Comparison of ENCODE assay signal across 35 mouse cellular contexts in the genomic region with DNA sequence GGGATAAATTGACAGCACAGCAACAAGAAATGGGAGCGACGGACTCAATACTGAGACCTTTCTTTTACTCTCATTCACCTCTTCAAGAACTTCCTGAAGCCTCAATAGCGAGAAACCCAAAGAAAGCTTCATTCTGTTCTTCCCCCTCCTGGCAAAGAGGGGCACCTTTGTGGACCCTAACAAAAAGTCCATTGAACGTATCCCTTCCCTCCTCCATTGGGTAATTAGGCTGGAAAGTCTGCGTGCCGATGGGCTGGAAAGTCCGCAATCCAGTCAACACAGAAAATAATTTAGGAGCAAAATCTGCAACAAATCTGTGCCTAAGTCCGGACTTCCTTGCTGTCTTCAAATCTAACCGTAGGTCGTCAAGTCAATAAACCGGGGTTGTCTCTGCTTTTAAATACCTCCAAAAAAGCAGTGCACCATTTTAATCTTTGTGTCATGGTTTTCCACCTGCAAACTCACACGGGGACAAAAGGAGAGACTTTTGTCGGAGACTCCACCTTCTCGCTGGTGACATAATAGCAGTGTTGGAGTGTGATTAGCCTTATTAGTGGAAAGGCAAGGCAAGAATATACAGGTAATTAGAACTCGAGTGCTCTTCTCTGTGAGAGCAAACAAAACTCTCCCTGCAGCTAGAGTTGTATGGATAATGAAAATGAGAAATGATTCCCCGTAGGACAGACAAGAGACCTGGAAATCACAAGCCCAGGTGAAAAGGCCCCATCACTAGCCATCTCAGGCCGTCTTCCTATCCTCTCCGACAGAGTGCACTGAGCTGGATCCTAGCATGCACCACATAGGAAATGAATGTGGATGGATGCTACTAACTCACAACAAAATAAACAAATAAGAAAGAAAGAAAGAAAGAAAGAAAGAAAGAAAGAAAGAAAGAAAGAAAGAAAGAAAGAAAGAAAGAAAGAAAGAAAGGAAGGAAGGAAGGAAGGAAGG. TPM values are rescaled to one million over a fixed set of nuclear protein-coding genes. Genes with fewer than 3 reads are reported as not detected.
DNase-seq lines count a peak whose midpoint lies in the region; ATAC-seq and TF ChIP-seq lines count a peak whose summit lies in the region.
"Had no signal": no experiment of that assay in that cellular context is flagged by ENCODE, and none has a peak within 500 bp of the region (broad histone marks: within the 10 kb centered on the region; RNA-seq: fewer than 3 reads in every experiment).

No protein-coding gene starts in this region.

- ATAC-seq in forebrain, postnatal 0 days = no peak
- peak; percentile 60; the same call in 1 of the 2 replicates for ATAC-seq in forebrain, embryonic 12.5 days (ENCODE audit: low FRiP score)
- no peak for ATAC-seq in forebrain, embryonic 15.5 days (replicated peaks)
- ATAC-seq: activated CD4-positive, CD25-positive, alpha-beta regulatory T cell, adult 4 months had no signal

- no peaks in the 10 kb centered on the region for H3K27me3 ChIP-seq in forebrain, embryonic 10.5 days (ENCODE audit: poor library complexity, severe bottlenecking)
- H3K27me3 ChIP-seq in forebrain, postnatal 0 days (ENCODE audit: insufficient read depth, low read length) = no peaks in the 10 kb centered on the region
- no peaks in the 10 kb centered on the region for H3K27me3 ChIP-seq in forebrain, embryonic 12.5 days
- no peaks in the 10 kb centered on the region for H3K27me3 ChIP-seq in forebrain, embryonic 15.5 days
- H3K27me3 ChIP-seq: embryonic facial prominence, embryonic 13.5 days; hindbrain, embryonic 12.5 days; hindbrain, embryonic 15.5 days had no signal

- peaks cover 14% of the 10 kb centered on the region for H3K36me3 ChIP-seq in forebrain, embryonic 10.5 days (replicated peaks)
- peaks cover 6% of the 10 kb centered on the region; the same call in 1 of the 2 replicates for H3K36me3 ChIP-seq in forebrain, postnatal 0 days (ENCODE audit: insufficient read depth)
- H3K36me3 ChIP-seq in forebrain, embryonic 12.5 days (replicated peaks) = no peaks in the 10 kb centered on the region
- no peaks in the 10 kb centered on the region for H3K36me3 ChIP-seq in forebrain, embryonic 15.5 days
- H3K36me3 ChIP-seq: hindbrain, embryonic 15.5 days had no signal

- no peak for TF ChIP-seq CTCF in forebrain, postnatal 0 days (IDR thresholded peaks at IDR 0.05; ENCODE audit: low read depth)

- H3K4me3 ChIP-seq in forebrain, embryonic 10.5 days = peak overlapping the region; percentile 21
- no peak overlapping the region for H3K4me3 ChIP-seq in forebrain, postnatal 0 days (ENCODE audit: low read depth, low read length)
- H3K4me3 ChIP-seq in forebrain, embryonic 12.5 days (replicated peaks) = no peak overlapping the region
- no peak overlapping the region for H3K4me3 ChIP-seq in forebrain, embryonic 15.5 days
- H3K4me3 ChIP-seq: embryonic facial prominence, embryonic 10.5 days; embryonic facial prominence, embryonic 13.5 days; erythroblast, embryonic 14.5 days; gastrocnemius, adult 2 months; hindbrain, embryonic 12.5 days; hindbrain, embryonic 15.5 days had no signal

- 43% methylated on average over 18 of the region's 18 CpGs for WGBS in forebrain, embryonic 10.5 days
- WGBS in forebrain, postnatal 0 days = 26% methylated on average over 18 of the region's 18 CpGs
- 19% methylated on average over 18 of the region's 18 CpGs for WGBS in forebrain, embryonic 12.5 days
- WGBS in forebrain, embryonic 15.5 days = 10% methylated on average over 18 of the region's 18 CpGs

- no peak overlapping the region for H3K4me2 ChIP-seq in forebrain, postnatal 0 days (ENCODE audit: low read depth)
- H3K4me2 ChIP-seq in forebrain, embryonic 12.5 days = peak overlapping the region; percentile 35
- H3K4me2 ChIP-seq in forebrain, embryonic 15.5 days (replicated peaks) = 0 out of 2 replicates have a peak overlapping the region, but pooled peaks have one; percentile 3
- H3K4me2 ChIP-seq: embryonic facial prominence, embryonic 13.5 days; heart, embryonic 11.5 days; hindbrain, embryonic 12.5 days; hindbrain, embryonic 15.5 days had no signal

- peaks cover 43% of the 10 kb centered on the region for H3K4me1 ChIP-seq in forebrain, embryonic 10.5 days
- no peaks in the 10 kb centered on the region for H3K4me1 ChIP-seq in forebrain, postnatal 0 days (ENCODE audit: insufficient read depth)
- peaks cover 6% of the 10 kb centered on the region; the same call in 1 of the 2 replicates for H3K4me1 ChIP-seq in forebrain, embryonic 12.5 days
- H3K4me1 ChIP-seq in forebrain, embryonic 15.5 days = peaks cover 6% of the 10 kb centered on the region
- H3K4me1 ChIP-seq: embryonic facial prominence, embryonic 13.5 days had no signal

- H3K9ac ChIP-seq in forebrain, postnatal 0 days = no peak overlapping the region
- no peak overlapping the region for H3K9ac ChIP-seq in forebrain, embryonic 12.5 days
- no peak overlapping the region for H3K9ac ChIP-seq in forebrain, embryonic 15.5 days (replicated peaks)
- H3K9ac ChIP-seq: embryonic facial prominence, embryonic 13.5 days; hindbrain, embryonic 12.5 days; hindbrain, embryonic 15.5 days had no signal

- H3K9me3 ChIP-seq in forebrain, embryonic 10.5 days = peaks cover 2% of the 10 kb centered on the region; the same call in 1 of the 2 replicates
- H3K9me3 ChIP-seq in forebrain, postnatal 0 days (ENCODE audit: low read length) = no peaks in the 10 kb centered on the region
- no peaks in the 10 kb centered on the region for H3K9me3 ChIP-seq in forebrain, embryonic 12.5 days
- no peaks in the 10 kb centered on the region for H3K9me3 ChIP-seq in forebrain, embryonic 15.5 days
- H3K9me3 ChIP-seq: embryonic facial prominence, embryonic 10.5 days; embryonic facial prominence, embryonic 13.5 days; hindbrain, embryonic 12.5 days; hindbrain, embryonic 15.5 days had no signal

- H3K27ac ChIP-seq in forebrain, embryonic 10.5 days = peak overlapping the region; percentile 62
- no peak overlapping the region for H3K27ac ChIP-seq in forebrain, postnatal 0 days (ENCODE audit: low read depth, low read length)
- H3K27ac ChIP-seq in forebrain, embryonic 12.5 days = peak overlapping the region; percentile 8; the same call in 1 of the 2 replicates
- H3K27ac ChIP-seq in forebrain, embryonic 15.5 days (replicated peaks) = no peak overlapping the region
- H3K27ac ChIP-seq: embryonic facial prominence, embryonic 10.5 days; embryonic facial prominence, embryonic 13.5 days; hindbrain, embryonic 12.5 days; hindbrain, embryonic 15.5 days had no signal

- peak; percentile 30 for DNase-seq in forebrain, embryonic 10.5 days (ENCODE audit: extremely low spot score, low spot score)
- DNase-seq in forebrain, postnatal 0 days = no peak
- no peak for DNase-seq in ovary, postnatal 36 days (ENCODE audit: low spot score)
- no peak for DNase-seq in retina, postnatal 1 day
- DNase-seq: adrenal gland, postnatal 10 days; cerebellum, adult 11-12 months; cerebellum, adult 8-10 months; cerebellum, postnatal 10 days; cerebellum, postnatal 36 days; embryo, embryonic 11 days; gastrocnemius, adult 2 months; gastrocnemius, postnatal 14 days; heart, adult 11 months; kidney, adult 11 months had no signal

RNA-seq across cellular contexts. Expression of a gene that starts 24.0 kb away (rescaled TPM):
- not detected in 2 replicates for polyA plus RNA-seq in forebrain, embryonic 10.5 days (2016; fragmentation: Nextera tagmentation; extraction: Ambion mirVana)
- total RNA-seq in forebrain, postnatal 0 days (2014; rRNA removed) = not detected in 2 replicates
- polyA plus RNA-seq in forebrain, postnatal 0 days (2015; fragmentation: Nextera tagmentation; extraction: Ambion mirVana) = not detected in 2 replicates
- 0.20 TPM in 1 of 2 replicates, not detected in the other for polyA plus RNA-seq in forebrain, embryonic 12.5 days (2016; fragmentation: Nextera tagmentation; extraction: Ambion mirVana)
- polyA plus RNA-seq in forebrain, embryonic 15.5 days (2015; fragmentation: Nextera tagmentation; extraction: Ambion mirVana) = 0.19 TPM in 1 of 2 replicates, not detected in the other
- total RNA-seq: adrenal gland, adult 18-20 months; adrenal gland, postnatal 10 days; adrenal gland, postnatal 4 days; ES-E14; gastrocnemius, adult 2 months; gastrocnemius, postnatal 14 days; gastrocnemius, postnatal 4 days; heart, adult 8-10 months; heart, postnatal 25 days; hematopoietic stem cell, adult 5-6 weeks had no signal
- polyA plus RNA-seq: activated CD4-positive, CD25-positive, alpha-beta regulatory T cell, adult 4 months; cortical plate, adult 2 months; embryonic facial prominence, embryonic 10.5 days; embryonic facial prominence, embryonic 13.5 days; erythroblast, embryonic 14.5 days; frontal cortex, adult 2 months; heart, embryonic 11.5 days; heart, embryonic 14.5 days; heart, postnatal 0 days; hindbrain, embryonic 12.5 days; hindbrain, embryonic 15.5 days; intestine, embryonic 14.5 days had no signal

Comparison
In these comparisons a context has a peak if more than half of its experiments do, and no peak if none do; other contexts are left out.
1. H3K27ac ChIP-seq: peak in forebrain, embryonic 10.5 days (single experiment) and forebrain, embryonic 12.5 days (single experiment); none in forebrain, postnatal 0 days (single experiment) and forebrain, embryonic 15.5 days (single experiment).